Mouse (Mus musculus) embryonic facial prominence, embryonic 11.5 days (tissue): ENCODE results near the gene Lrrc20. TPM values are rescaled to one million over a fixed set of nuclear protein-coding genes. Genes with fewer than 3 reads are reported as not detected.
A peak's percentile ranks its signal among the peaks of the same experiment; 100 is the strongest.
"Not testable (repeated sequence)": the region's sequence is repeated elsewhere in the genome, so short reads cannot be mapped to it uniquely, and the experiment has no call there.

Source experiments
- ATAC-seq: fragments of 200-750 bp; cut with Nextera tagmentation; replicated peaks from 2 replicates; pipeline ENCODE4 v1.8.0; 2017; ENCODE audit warnings: low read depth; ENCODE audit not compliant: insufficient number of reproducible peaks, low FRiP score, low TSS enrichment
- DNase-seq: peaks from one replicate; pipeline ENCODE4 v3.0.0-alpha.2; 2015; ENCODE audit warnings: low spot score
- H3K27ac ChIP-seq: fragments of 300-500 bp; sonication (generic); replicated peaks from 2 replicates; pipeline ENCODE4 v1.5.1; 2014; ENCODE audit warnings: mild to moderate bottlenecking, low read depth, low read length, control low read depth
- H3K27me3 ChIP-seq: fragments of 300-500 bp; sonication (generic); 2 replicates; pipeline ENCODE4 v1.6.1; 2014; ENCODE audit warnings: mild to moderate bottlenecking, low read length, moderate library complexity, mixed read lengths; ENCODE audit not compliant: control insufficient read depth, insufficient read depth
- H3K36me3 ChIP-seq: fragments of 300-500 bp; sonication (generic); replicated peaks from 2 replicates; pipeline ENCODE4 v1.6.1; 2014; ENCODE audit warnings: low read depth, mild to moderate bottlenecking, low read length, moderate library complexity, mixed read lengths; ENCODE audit not compliant: control insufficient read depth, insufficient read depth
- H3K4me1 ChIP-seq: fragments of 300-500 bp; sonication (generic); 2 replicates; pipeline ENCODE4 v1.6.1; 2014; ENCODE audit warnings: low read length, mixed read lengths; ENCODE audit not compliant: control insufficient read depth, insufficient read depth
- H3K4me2 ChIP-seq: fragments of 300-500 bp; sonication (generic); 2 replicates; pipeline ENCODE4 v1.6.1; 2014; ENCODE audit warnings: low read depth, mild to moderate bottlenecking, control low read depth, low read length, moderate library complexity
- H3K4me3 ChIP-seq: fragments of 300-500 bp; sonication (generic); 2 replicates; pipeline ENCODE4 v1.5.1; 2014; ENCODE audit warnings: low read depth, low read length, control low read depth
- H3K9ac ChIP-seq: fragments of 300-500 bp; sonication (generic); replicated peaks from 2 replicates; pipeline ENCODE4 v1.6.1; 2014; ENCODE audit warnings: mild to moderate bottlenecking, control low read depth, low read length
- H3K9me3 ChIP-seq: fragments of 300-500 bp; sonication (generic); replicated peaks from 2 replicates; pipeline ENCODE4 v1.6.1; 2016; ENCODE audit warnings: mild to moderate bottlenecking, low read length, inconsistent platforms, mixed read lengths; ENCODE audit not compliant: control insufficient read depth
- WGBS: fragments of 180-500 bp; shearing (Covaris S2); extraction: QIAGEN DNeasy Blood & Tissue Kit; methylation state at CpG from one replicate; pipeline ENCODE4 v1.1.7; 2014; 5-methylcytosine and 5-hydroxymethylcytosine counted together
- polyA plus RNA-seq: library from polyadenylated mRNA; unstranded; fragments of >200 nt; fragmentation: Nextera tagmentation; extraction: Ambion mirVana; gene quantifications from 2 replicates; pipeline ENCODE4 v1.2.1, GENCODE M21; 2014

The Lrrc20 gene
- polyA plus RNA-seq, 1 experiment from 2014 or later, result 11.1 TPM

DNA sequence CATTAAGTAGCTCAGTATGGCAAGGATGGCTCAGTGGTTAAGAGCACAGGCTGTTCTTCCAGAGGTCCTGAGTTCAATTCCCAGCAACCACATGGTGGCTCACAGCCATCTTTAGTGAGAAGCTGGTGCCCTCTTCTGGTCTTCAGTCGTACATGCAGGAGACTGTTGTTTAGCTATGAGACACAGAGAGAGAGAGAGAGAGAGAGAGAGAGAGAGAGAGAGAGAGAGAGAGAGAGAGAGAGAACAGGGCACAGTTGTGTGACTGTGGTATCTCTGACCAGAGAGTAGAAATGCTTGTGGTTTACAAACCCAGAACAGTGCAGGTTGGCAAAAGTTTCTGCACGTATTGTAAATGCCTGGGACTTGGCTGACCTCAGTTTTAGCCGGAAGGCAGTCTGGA, 148.3 kb downstream of the Lrrc20 start:
- Histone ChIP-seq H3K4me1 (peaks cover 10% of the 10 kb centered on the region), H3K27me3 (peaks cover 17% of the 10 kb centered on the region)
- not testable (repeated sequence) for H3K9me3 ChIP-seq, H3K4me2 ChIP-seq, DNase-seq, H3K4me3 ChIP-seq, H3K36me3 ChIP-seq, ATAC-seq, H3K9ac ChIP-seq, H3K27ac ChIP-seq
- WGBS, result 75% methylated on average over 3 of the region's 3 CpGs

DNA sequence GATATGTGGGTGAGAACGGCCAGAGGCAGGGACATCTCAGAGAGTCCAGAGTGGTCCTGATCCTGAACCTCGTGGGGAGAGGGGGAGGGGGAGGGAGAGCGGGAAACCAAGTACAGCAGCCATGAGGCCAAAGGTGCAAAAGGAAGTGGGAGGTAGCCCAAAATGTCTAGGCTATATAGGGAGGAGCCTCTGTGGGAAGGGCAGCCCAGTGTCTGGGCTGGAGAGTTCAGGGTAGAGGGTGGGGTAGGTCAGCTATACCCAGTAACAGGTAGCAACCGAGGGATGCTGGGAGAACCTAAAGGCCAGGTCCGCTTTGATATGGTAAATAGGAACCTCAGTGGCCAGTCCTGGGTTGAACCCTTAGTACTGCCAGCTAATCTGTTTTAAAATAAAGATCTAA, 149.2 kb downstream of the Lrrc20 start:
- no peak overlapping the region for H3K4me3 ChIP-seq
- ATAC-seq (no peak), DNase-seq (no peak)
- H3K4me2 ChIP-seq, result no peak overlapping the region
- no peaks in the 10 kb centered on the region for H3K9me3 ChIP-seq
- no peak overlapping the region for H3K27ac ChIP-seq
- no peaks in the 10 kb centered on the region for H3K36me3 ChIP-seq
- peaks cover 10% of the 10 kb centered on the region for H3K4me1 ChIP-seq
- peaks cover 17% of the 10 kb centered on the region for H3K27me3 ChIP-seq
- no peak overlapping the region for H3K9ac ChIP-seq
- WGBS, result 17% methylated on average over 5 of the region's 5 CpGs

DNA sequence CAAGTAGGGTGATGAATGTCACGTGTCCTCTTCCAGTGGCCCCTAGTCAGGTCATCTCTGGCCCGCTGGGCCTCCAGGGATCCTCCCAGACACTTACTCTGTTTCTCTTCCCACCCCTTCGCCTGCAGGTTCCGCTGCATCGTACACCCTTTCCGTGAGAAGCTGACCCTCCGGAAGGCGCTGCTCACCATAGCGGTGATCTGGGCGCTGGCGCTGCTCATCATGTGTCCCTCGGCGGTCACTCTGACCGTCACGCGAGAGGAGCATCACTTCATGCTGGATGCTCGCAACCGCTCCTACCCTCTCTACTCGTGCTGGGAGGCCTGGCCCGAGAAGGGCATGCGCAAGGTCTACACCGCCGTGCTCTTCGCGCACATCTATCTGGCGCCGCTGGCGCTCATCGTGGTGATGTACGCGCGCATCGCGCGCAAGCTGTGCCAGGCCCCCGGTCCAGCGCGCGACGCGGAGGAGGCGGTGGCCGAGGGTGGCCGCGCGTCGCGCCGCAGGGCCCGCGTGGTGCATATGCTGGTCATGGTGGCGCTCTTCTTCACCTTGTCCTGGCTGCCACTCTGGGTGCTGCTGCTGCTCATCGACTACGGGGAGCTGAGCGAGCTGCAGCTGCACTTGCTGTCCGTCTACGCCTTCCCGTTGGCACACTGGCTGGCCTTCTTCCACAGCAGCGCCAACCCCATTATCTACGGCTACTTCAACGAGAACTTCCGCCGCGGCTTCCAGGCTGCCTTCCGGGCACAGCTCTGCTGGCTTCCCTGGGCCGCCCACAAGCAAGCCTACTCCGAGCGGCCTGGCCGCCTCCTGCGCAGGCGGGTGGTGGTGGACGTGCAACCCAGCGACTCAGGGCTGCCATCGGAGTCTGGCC, 150.0 kb downstream of the Lrrc20 start:
- peaks cover 17% of the 10 kb centered on the region for H3K27me3 ChIP-seq
- no peak overlapping the region for H3K27ac ChIP-seq
- ATAC-seq (peak; percentile 37), DNase-seq (peak; percentile 35)
- H3K36me3 ChIP-seq, result no peaks in the 10 kb centered on the region
- peak overlapping the region; percentile 80 for H3K4me2 ChIP-seq
- peak overlapping the region; percentile 37 for H3K4me3 ChIP-seq
- peaks cover 10% of the 10 kb centered on the region for H3K4me1 ChIP-seq
- H3K9me3 ChIP-seq, result no peaks in the 10 kb centered on the region
- WGBS, result 3% methylated on average over 73 of the region's 74 CpGs
- H3K9ac ChIP-seq, result peak overlapping the region; percentile 43

DNA sequence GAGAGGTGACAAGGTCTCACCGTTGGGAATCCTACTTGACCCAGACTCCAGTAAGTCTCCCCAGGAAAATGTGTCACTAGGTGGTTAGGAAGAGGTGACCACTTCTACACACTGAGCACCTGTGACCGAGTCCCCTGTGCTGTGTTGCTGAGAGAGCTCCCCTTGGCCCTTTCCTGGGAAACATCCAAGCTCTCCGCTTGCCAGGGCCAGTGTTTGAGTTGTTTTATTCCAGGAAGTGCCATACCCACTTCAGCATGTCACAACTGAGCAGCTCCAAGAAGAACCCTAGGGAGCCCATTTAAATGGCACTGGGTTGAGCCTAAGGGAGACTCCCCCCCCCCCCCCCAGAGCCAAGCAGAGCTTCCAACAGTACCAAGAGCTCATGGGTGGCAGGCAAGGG, 150.9 kb downstream of the Lrrc20 start:
- 81% methylated on average over 3 of the region's 3 CpGs for WGBS
- ATAC-seq, result no peak
- peaks cover 10% of the 10 kb centered on the region for H3K4me1 ChIP-seq

DNA sequence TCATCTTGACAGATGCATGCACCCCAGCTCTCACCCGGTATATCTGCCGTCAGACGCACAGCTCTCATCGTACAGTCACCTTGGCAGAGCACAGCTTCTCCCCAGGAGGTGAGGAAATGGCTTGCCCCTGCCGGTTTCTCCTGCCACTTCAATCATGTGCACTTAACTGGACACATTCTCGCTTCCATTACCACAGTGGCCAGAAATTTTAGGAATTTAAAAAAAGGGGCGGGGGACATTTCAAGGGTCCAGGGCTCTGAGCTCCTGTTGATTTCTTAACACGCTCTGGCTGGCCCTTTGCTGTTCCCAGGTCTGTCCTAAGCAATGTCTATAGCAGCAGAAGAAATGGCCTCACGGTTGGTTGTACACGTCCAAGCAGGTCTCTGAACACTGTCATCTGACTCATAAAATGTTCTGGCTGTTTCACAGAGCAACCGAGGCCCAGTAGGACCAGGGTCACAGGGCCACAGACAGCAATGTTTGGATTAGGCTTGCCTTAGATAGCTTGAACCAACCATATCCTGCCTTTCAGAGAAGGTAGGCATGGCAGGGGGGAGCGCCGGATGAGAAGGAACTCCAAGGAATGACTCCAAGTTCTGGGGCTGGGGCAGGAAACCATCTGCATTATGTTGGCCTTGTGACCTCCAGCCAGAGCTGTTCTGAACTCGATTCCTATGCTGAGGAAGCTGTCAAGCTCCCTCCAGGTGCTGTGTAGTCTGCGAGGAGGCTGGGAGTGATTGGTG, 151.8 kb downstream of the Lrrc20 start:
- peak; percentile 37 for DNase-seq
- no peaks in the 10 kb centered on the region for H3K9me3 ChIP-seq
- H3K36me3 ChIP-seq, result no peaks in the 10 kb centered on the region
- no peak for ATAC-seq
- no peak overlapping the region for H3K27ac ChIP-seq
- WGBS, result 42% methylated on average over 15 of the region's 15 CpGs
- H3K4me2 ChIP-seq, result no peak overlapping the region
- H3K27me3 ChIP-seq, result peaks cover 17% of the 10 kb centered on the region
- no peak overlapping the region for H3K9ac ChIP-seq
- H3K4me1 ChIP-seq, result peaks cover 10% of the 10 kb centered on the region
- no peak overlapping the region for H3K4me3 ChIP-seq

More for the DNA sequence above, 150.9 kb downstream of the Lrrc20 start:
- DNase-seq, result no peak
- Histone ChIP-seq H3K9ac (no peak overlapping the region), H3K36me3 (no peaks in the 10 kb centered on the region), H3K27me3 (peaks cover 17% of the 10 kb centered on the region), H3K4me2 (no peak overlapping the region; the same call in 1 of the 2 replicates), H3K27ac (no peak overlapping the region), H3K4me3 (no peak overlapping the region), H3K9me3 (no peaks in the 10 kb centered on the region)

DNA sequence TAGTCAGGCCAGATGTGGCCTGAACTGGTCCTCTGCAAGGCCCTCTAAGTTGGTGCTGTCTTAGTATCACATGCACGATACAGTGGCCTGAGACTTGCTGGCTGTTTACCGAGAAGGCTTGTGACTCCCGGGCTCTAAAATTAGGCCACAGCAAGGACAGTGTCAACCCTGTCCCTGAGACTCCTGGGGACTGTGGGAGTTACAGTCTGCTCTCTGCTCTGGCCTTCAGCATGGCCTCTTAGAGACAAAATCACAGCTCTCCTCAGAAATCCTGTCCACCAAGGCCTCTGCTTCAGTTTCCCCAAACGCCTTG, 152.3 kb downstream of the Lrrc20 start:
- Histone ChIP-seq H3K4me3 (no peak overlapping the region), H3K9me3 (no peaks in the 10 kb centered on the region), H3K4me1 (peaks cover 10% of the 10 kb centered on the region), H3K36me3 (no peaks in the 10 kb centered on the region), H3K27me3 (peaks cover 17% of the 10 kb centered on the region), H3K9ac (no peak overlapping the region), H3K27ac (no peak overlapping the region), H3K4me2 (no peak overlapping the region)
- no peak for ATAC-seq
- no peak for DNase-seq
- 62% methylated on average over 4 of the region's 4 CpGs for WGBS

Other genes with a start within 250 kb of the Lrrc20 start
- gene Adamts14, start 202.4 kb upstream of the Lrrc20 start, polyA plus RNA-seq, result 0.27 and 0.64 TPM in 2 replicates
- gene Prf1, start 178.0 kb upstream of the Lrrc20 start, polyA plus RNA-seq, result not detected in 2 replicates
- gene Pald1, start 92.3 kb upstream of the Lrrc20 start, polyA plus RNA-seq, result 15.1 and 16.1 TPM in 2 replicates
- 0.20 TPM in 2 replicates for gene Nodal, start 57.8 kb upstream of the Lrrc20 start, polyA plus RNA-seq
- 27.8 and 35.2 TPM in 2 replicates for gene Eif4ebp2, start 23.1 kb upstream of the Lrrc20 start, polyA plus RNA-seq
- gene Npffr1, start 119.7 kb downstream of the Lrrc20 start, polyA plus RNA-seq, result 0.06 and 0.11 TPM in 2 replicates
- 312 and 320 TPM in 2 replicates for gene Ppa1, start 172.8 kb downstream of the Lrrc20 start, polyA plus RNA-seq
- gene Sar1a, start 204.5 kb downstream of the Lrrc20 start, polyA plus RNA-seq, result 273 and 274 TPM in 2 replicates
- 30.7 and 36.6 TPM in 2 replicates for gene Tysnd1, start 219.7 kb downstream of the Lrrc20 start, polyA plus RNA-seq
- 8.2 and 8.6 TPM in 2 replicates for gene Aifm2, start 239.5 kb downstream of the Lrrc20 start, polyA plus RNA-seq